Mouse (Mus musculus) cerebellum, adult 11-12 months (tissue): Measurements from ENCODE around the gene Psmd8.
A peak's percentile ranks its signal among the peaks of the same experiment; 100 is the strongest.

Experiments used
- DNase-seq: peaks from one replicate; pipeline ENCODE4 v3.0.0; 2022

Psmd8 gene

DNA sequence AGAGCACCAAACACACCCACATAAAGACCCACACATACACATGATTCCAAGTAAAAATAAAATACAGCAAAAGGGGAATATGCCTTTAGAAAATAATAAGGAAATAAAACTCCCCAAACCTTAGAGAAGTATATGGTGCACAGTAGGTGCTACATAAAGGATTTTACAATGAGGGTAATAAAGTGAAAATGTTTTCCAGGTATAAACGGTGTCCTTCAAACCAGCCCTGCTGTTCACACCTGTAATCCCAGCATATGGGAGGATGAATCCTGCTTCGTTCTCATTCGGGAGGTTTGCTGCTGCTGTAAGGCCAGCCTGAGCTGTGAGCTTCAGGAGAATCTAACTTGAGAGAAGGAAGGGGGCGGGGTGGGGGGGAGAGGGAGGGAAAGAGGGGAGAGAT lies 46.3 kb downstream of the Psmd8 start:
- DNase-seq, result no peak

DNA sequence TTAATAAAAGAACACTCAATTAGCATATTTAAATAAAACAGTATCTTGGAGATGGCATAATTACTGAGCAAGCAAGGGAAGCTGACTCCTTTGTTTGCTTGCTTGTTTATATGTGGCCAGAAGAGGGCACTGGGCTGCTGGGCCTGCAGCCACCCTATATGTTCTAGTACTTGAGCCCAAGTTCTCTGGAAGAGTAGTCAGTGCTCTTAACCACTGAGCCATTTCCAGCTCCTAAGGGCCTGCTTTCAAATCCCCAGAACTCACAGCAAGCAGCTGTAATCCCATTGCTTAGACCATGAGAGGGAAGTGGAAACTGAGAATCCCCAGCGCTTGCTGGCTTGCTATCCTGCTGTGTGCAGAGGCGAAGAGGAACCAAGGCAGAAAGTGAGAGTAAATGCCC lies 51.8 kb downstream of the Psmd8 start:
- no peak for DNase-seq

DNA sequence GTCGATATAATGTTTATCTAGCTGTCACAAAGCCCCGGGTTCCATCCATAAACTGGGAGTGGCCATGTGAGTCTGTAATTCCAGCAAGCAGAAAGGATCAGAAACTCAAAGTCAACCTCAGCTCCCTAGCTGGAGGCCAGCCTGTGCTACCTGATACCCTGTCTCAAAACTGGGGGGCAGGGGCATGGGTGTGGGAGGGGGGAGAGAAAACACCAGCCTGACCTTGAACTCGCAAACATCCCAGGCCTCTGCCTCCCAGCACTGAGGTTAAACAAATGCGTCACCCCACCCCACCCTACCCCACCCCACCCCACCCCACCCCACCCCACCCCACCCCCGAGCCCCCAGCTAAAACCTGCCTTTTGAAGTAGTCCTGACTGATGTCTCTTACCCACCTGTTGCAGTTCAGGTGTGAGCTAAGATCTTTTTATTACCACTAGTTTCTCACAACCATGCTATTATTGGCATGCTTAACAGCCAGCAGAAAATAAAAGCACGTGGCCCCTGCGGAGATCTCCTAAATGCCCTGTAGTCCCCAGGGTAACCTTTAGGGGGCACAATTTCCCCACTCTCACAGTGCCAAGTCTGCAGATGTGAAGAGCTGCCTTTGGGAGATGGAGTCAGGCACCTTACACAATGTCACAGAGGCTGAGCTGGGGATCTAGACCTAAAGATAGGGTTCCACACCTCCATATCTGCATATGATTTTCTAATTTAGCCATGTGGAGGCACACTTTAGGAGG lies 54.2 kb downstream of the Psmd8 start:
- peak; percentile 19 for DNase-seq

DNA sequence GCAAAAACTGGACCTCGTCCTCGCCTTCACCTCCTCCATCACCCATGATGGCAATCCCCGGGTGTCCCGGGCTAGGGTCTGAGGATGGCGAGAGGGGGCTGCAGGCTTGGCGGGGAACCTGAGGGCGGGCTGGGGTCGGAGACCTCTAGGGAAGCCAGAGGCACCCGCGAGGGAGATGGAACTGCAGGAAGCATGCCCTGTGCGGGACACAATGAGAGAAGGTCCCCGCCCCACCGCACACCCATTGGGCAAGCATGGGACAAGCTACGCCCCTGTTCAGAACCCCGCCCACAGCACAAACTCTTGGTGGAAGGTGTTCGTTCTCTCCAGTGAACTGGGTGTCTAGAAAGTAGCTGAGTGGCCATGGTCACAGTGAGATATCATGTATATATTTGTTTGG lies 55.5 kb downstream of the Psmd8 start, which contains the start of gene Ryr1:
Gene Ryr1 (minus strand): TSS at position 210 of the 400 bp plus-strand sequence.
- DNase-seq, result no peak
